ENCODE assay signal across 22 mouse cellular contexts in the genomic region with DNA sequence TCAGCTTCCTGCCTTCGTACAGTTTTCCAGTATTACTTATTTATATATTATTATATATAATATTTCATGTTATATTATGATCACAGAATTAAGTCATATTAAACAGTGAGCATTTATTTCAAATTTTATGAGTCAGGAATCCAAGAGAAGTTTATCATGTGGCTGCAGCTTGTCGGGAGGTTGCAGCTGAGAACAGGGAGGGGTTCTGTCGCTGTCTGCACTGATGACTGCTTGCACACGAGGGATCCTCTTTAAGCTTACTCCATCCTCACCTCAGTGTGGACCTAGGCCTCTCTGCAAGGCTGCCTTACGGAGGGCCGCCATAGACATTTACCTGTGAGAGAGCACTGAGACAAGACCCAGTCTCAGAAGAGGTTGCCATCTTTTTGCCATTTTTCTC. TPM values are rescaled to one million over a fixed set of nuclear protein-coding genes. Genes with fewer than 3 reads are reported as not detected.
DNase-seq lines count a peak whose midpoint lies in the region; ATAC-seq and TF ChIP-seq lines count a peak whose summit lies in the region.
"Had no signal": no experiment of that assay in that cellular context is flagged by ENCODE, and none has a peak within 500 bp of the region (broad histone marks: within the 10 kb centered on the region; RNA-seq: fewer than 3 reads in every experiment).

No protein-coding gene starts in this region.

- no peaks in the 10 kb centered on the region for H3K36me3 ChIP-seq in embryonic facial prominence, embryonic 11.5 days (replicated peaks; ENCODE audit: control insufficient read depth, insufficient read depth, low read depth, low read length)
- no peaks in the 10 kb centered on the region for H3K36me3 ChIP-seq in embryonic facial prominence, embryonic 10.5 days (replicated peaks)
- H3K36me3 ChIP-seq in liver, embryonic 13.5 days: no peaks in the 10 kb centered on the region; the same call in 1 of the 2 replicates
- no peaks in the 10 kb centered on the region for H3K36me3 ChIP-seq in midbrain, embryonic 10.5 days
- no peaks in the 10 kb centered on the region; the same call in 1 of the 2 replicates for H3K36me3 ChIP-seq in kidney, adult 2 months (ENCODE audit: control insufficient read depth, insufficient read depth, low read length)
- H3K36me3 ChIP-seq: hindbrain, embryonic 13.5 days; kidney, embryonic 15.5 days; neural tube, embryonic 12.5 days had no signal

- no peak for TF ChIP-seq CTCF in kidney, adult 2 months (conservative IDR thresholded peaks at IDR 0.05; ENCODE audit: insufficient read depth, insufficient read length, low read depth, low read length)

- H3K9ac ChIP-seq in embryonic facial prominence, embryonic 11.5 days (replicated peaks; ENCODE audit: low read length): no peak overlapping the region
- H3K9ac ChIP-seq in liver, embryonic 13.5 days: peak overlapping the region; percentile 28; the same call in 1 of the 2 replicates
- H3K9ac ChIP-seq: forebrain, postnatal 0 days; kidney, embryonic 15.5 days; neural tube, embryonic 12.5 days had no signal

- no peak for DNase-seq in embryonic facial prominence, embryonic 11.5 days (ENCODE audit: low spot score)
- DNase-seq in embryonic facial prominence, embryonic 10.5 days (ENCODE audit: low spot score): no peak
- peak; percentile 17 for DNase-seq in spleen, adult 12 weeks (ENCODE audit: low spot score)
- no peak for DNase-seq in spleen, adult 18-20 months
- peak; percentile 45 for DNase-seq in liver, embryonic 13.5 days
- DNase-seq in spleen, postnatal 36 days (ENCODE audit: low spot score in 2 of 2): peak; percentile 40 to 43
- no peak for DNase-seq in midbrain, embryonic 10.5 days (ENCODE audit: low spot score)
- DNase-seq in kidney, adult 2 months: no peak
- DNase-seq: adrenal gland, postnatal 10 days; cerebellum, adult 9-11 months; forebrain, postnatal 0 days; gastrocnemius, adult 2 months; heart, adult 18-20 months; heart, postnatal 14 days; layer of hippocampus, postnatal 36 days; left cerebral cortex, postnatal 4 days; lung, adult 18-20 months; lung, postnatal 4 days; right cerebral cortex, postnatal 14 days had no signal

- no peak overlapping the region for H3K4me2 ChIP-seq in embryonic facial prominence, embryonic 11.5 days (ENCODE audit: low read depth, low read length)
- H3K4me2 ChIP-seq in liver, embryonic 13.5 days: peak overlapping the region; percentile 48
- H3K4me2 ChIP-seq: hindbrain, embryonic 13.5 days; kidney, embryonic 15.5 days; neural tube, embryonic 12.5 days had no signal

- no peak for TF ChIP-seq POLR2A in kidney, adult 2 months (IDR thresholded peaks at IDR 0.05; ENCODE audit: low read depth, low read length)

- no peaks in the 10 kb centered on the region for H3K27me3 ChIP-seq in embryonic facial prominence, embryonic 11.5 days (ENCODE audit: control insufficient read depth, insufficient read depth, low read length)
- H3K27me3 ChIP-seq in embryonic facial prominence, embryonic 10.5 days (replicated peaks; ENCODE audit: low read depth, poor library complexity, severe bottlenecking): no peaks in the 10 kb centered on the region
- no peaks in the 10 kb centered on the region for H3K27me3 ChIP-seq in liver, embryonic 13.5 days
- H3K27me3 ChIP-seq in midbrain, embryonic 10.5 days (ENCODE audit: low read depth, poor library complexity, severe bottlenecking): no peaks in the 10 kb centered on the region
- H3K27me3 ChIP-seq in kidney, adult 2 months (replicated peaks; ENCODE audit: control insufficient read depth, insufficient read depth, low read length): no peaks in the 10 kb centered on the region
- H3K27me3 ChIP-seq: hindbrain, embryonic 13.5 days; kidney, embryonic 15.5 days; neural tube, embryonic 12.5 days had no signal

- H3K9me3 ChIP-seq in embryonic facial prominence, embryonic 11.5 days (replicated peaks; ENCODE audit: control insufficient read depth, low read length): no peaks in the 10 kb centered on the region
- H3K9me3 ChIP-seq in embryonic facial prominence, embryonic 10.5 days: no peaks in the 10 kb centered on the region
- H3K9me3 ChIP-seq in liver, embryonic 13.5 days (replicated peaks): no peaks in the 10 kb centered on the region
- no peaks in the 10 kb centered on the region for H3K9me3 ChIP-seq in midbrain, embryonic 10.5 days (replicated peaks)
- H3K9me3 ChIP-seq: hindbrain, embryonic 13.5 days; kidney, embryonic 15.5 days; neural tube, embryonic 12.5 days had no signal

- H3K27ac ChIP-seq in embryonic facial prominence, embryonic 11.5 days (replicated peaks; ENCODE audit: low read depth, low read length): no peak overlapping the region
- H3K27ac ChIP-seq in embryonic facial prominence, embryonic 10.5 days (replicated peaks): no peak overlapping the region
- H3K27ac ChIP-seq in liver, embryonic 13.5 days: peak overlapping the region; percentile 51
- no peak overlapping the region for H3K27ac ChIP-seq in midbrain, embryonic 10.5 days (replicated peaks)
- no peak overlapping the region for H3K27ac ChIP-seq in kidney, adult 2 months (ENCODE audit: insufficient read depth, low read depth, low read length)
- H3K27ac ChIP-seq: gastrocnemius, adult 2 months; hindbrain, embryonic 13.5 days; kidney, embryonic 15.5 days; neural tube, embryonic 12.5 days had no signal

- 0 out of 2 replicates have a peak, but pooled peaks have one; percentile 37 for ATAC-seq in embryonic facial prominence, embryonic 11.5 days (replicated peaks; ENCODE audit: insufficient number of reproducible peaks, low FRiP score, low TSS enrichment, low read depth)
- ATAC-seq in liver, embryonic 13.5 days (ENCODE audit: low read depth): peak; percentile 95

- H3K4me3 ChIP-seq in embryonic facial prominence, embryonic 11.5 days (ENCODE audit: low read depth, low read length): no peak overlapping the region
- H3K4me3 ChIP-seq in embryonic facial prominence, embryonic 10.5 days: no peak overlapping the region
- no peak overlapping the region for H3K4me3 ChIP-seq in liver, embryonic 13.5 days (replicated peaks)
- no peak overlapping the region for H3K4me3 ChIP-seq in midbrain, embryonic 10.5 days
- no peak overlapping the region for H3K4me3 ChIP-seq in kidney, adult 2 months (ENCODE audit: insufficient read depth, low read depth, low read length)
- H3K4me3 ChIP-seq: gastrocnemius, adult 2 months; hindbrain, embryonic 13.5 days; kidney, embryonic 15.5 days; neural tube, embryonic 12.5 days had no signal

- WGBS in embryonic facial prominence, embryonic 11.5 days: 78% methylated on average over 6 of the region's 6 CpGs
- WGBS in embryonic facial prominence, embryonic 10.5 days: 80% methylated on average over 6 of the region's 6 CpGs
- WGBS in liver, embryonic 13.5 days (ENCODE audit: insufficient replicate concordance): 49% methylated on average over 6 of the region's 6 CpGs
- WGBS in midbrain, embryonic 10.5 days: 82% methylated on average over 6 of the region's 6 CpGs
- WGBS in kidney, adult 2 months: 73% methylated on average over 6 of the region's 6 CpGs

- H3K4me1 ChIP-seq in embryonic facial prominence, embryonic 11.5 days (ENCODE audit: control insufficient read depth, insufficient read depth, low read length): no peaks in the 10 kb centered on the region
- H3K4me1 ChIP-seq in embryonic facial prominence, embryonic 10.5 days: peaks cover 12% of the 10 kb centered on the region
- H3K4me1 ChIP-seq in liver, embryonic 13.5 days (replicated peaks): peaks cover 17% of the 10 kb centered on the region
- peaks cover 15% of the 10 kb centered on the region for H3K4me1 ChIP-seq in midbrain, embryonic 10.5 days
- peaks cover 10% of the 10 kb centered on the region; the same call in 1 of the 2 replicates for H3K4me1 ChIP-seq in kidney, adult 2 months (ENCODE audit: control insufficient read depth, insufficient read depth, low read length)
- H3K4me1 ChIP-seq: kidney, embryonic 15.5 days had no signal

RNA-seq across cellular contexts. Expression of a gene that starts 58.0 kb away (rescaled TPM):
- 9.7 and 10.5 TPM in 2 replicates for polyA plus RNA-seq in embryonic facial prominence, embryonic 11.5 days (2014; fragmentation: Nextera tagmentation; extraction: Ambion mirVana)
- 9.3 and 9.4 TPM in 2 replicates for polyA plus RNA-seq in embryonic facial prominence, embryonic 10.5 days (2016; fragmentation: Nextera tagmentation; extraction: Ambion mirVana)
- 7.6 and 9.3 TPM in 2 replicates for polyA plus RNA-seq in liver, embryonic 13.5 days (2015; fragmentation: Nextera tagmentation; extraction: Ambion mirVana)
- polyA plus RNA-seq in midbrain, embryonic 10.5 days (2016; fragmentation: Nextera tagmentation; extraction: Ambion mirVana): 7.6 and 10.6 TPM in 2 replicates
- polyA plus RNA-seq in kidney, adult 2 months (2012; rRNA removed): 17.1 and 17.6 TPM in 2 replicates

Comparison
In these comparisons a context has a peak if more than half of its experiments do, and no peak if none do; other contexts are left out.
1. DNase-seq: peak in spleen, adult 12 weeks (single experiment), liver, embryonic 13.5 days (single experiment) and spleen, postnatal 36 days (2 of 2); none in embryonic facial prominence, embryonic 11.5 days (single experiment), embryonic facial prominence, embryonic 10.5 days (single experiment), spleen, adult 18-20 months (0 of 2), midbrain, embryonic 10.5 days (single experiment) and kidney, adult 2 months (single experiment).